13 mouse cellular contexts compared by ENCODE assay signal in the genomic region with DNA sequence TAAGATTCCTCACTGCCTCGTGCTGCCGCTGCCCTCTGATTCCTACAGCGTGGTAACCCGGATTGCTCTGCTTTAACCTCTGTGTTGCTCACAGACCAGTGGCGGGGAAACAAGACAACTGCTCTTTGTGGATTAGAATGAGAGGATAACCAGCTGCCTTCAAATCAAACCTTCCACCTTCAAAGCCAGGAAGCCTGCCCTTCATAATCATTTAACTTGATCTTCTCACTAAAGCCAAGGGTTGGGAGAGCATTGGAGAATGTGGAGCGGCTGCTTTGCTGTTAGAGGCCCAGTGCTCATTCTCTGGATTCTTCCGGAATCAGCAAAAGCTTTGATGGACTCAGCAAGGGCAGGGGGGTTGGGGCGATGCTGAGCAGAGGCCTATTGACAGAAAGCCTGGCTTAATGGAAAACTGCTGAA. TPM values are rescaled to one million over a fixed set of nuclear protein-coding genes. Genes with fewer than 3 reads are reported as not detected.
A peak's percentile ranks its signal among the peaks of the same experiment; 100 is the strongest.
DNase-seq lines count a peak whose midpoint lies in the region; TF ChIP-seq lines count a peak whose summit lies in the region.
"Had no signal": no experiment of that assay in that cellular context is flagged by ENCODE, and none has a peak within 500 bp of the region (broad histone marks: within the 10 kb centered on the region; RNA-seq: fewer than 3 reads in every experiment).

No protein-coding gene starts in this region.

- no peak for TF ChIP-seq EP300 in heart, adult 2 months (IDR thresholded peaks at IDR 0.05; ENCODE audit: insufficient read depth, low read depth, low read length)

- H3K9me3 ChIP-seq in heart, embryonic 10.5 days = no peaks in the 10 kb centered on the region

- DNase-seq in heart, embryonic 10.5 days (ENCODE audit: low spot score) = no peak
- no peak for DNase-seq in heart, adult 2 months
- peak; percentile 88 for DNase-seq in Muller cell, postnatal 12 days (ENCODE audit: inconsistent ontology term)
- DNase-seq in kidney, adult 2 months = peak; percentile 65
- DNase-seq in lung, postnatal 10 days = peak; percentile 77
- DNase-seq in cerebellum, postnatal 14 days = no peak
- DNase-seq in frontal cortex, adult 2 months (ENCODE audit: extremely low spot score in 1 of 2, low spot score in 1 of 2) = no peak
- DNase-seq in right cerebral cortex, postnatal 4 days = no peak
- DNase-seq: B cell, adult 2 months; cerebellum, adult 9-10 months had no signal

- no peaks in the 10 kb centered on the region for H3K36me3 ChIP-seq in heart, embryonic 10.5 days
- H3K36me3 ChIP-seq in heart, adult 2 months (ENCODE audit: control insufficient read depth, insufficient read depth, low read length) = no peaks in the 10 kb centered on the region
- no peaks in the 10 kb centered on the region for H3K36me3 ChIP-seq in kidney, adult 2 months (ENCODE audit: control insufficient read depth, insufficient read depth, low read length)

- peaks cover 34% of the 10 kb centered on the region for H3K4me1 ChIP-seq in heart, embryonic 10.5 days
- H3K4me1 ChIP-seq in heart, adult 2 months (ENCODE audit: control insufficient read depth, insufficient read depth, low read length) = no peaks in the 10 kb centered on the region
- peaks cover 13% of the 10 kb centered on the region for H3K4me1 ChIP-seq in kidney, adult 2 months (ENCODE audit: control insufficient read depth, insufficient read depth, low read length)

- WGBS in heart, embryonic 10.5 days = 10% methylated on average over 8 of the region's 8 CpGs
- 44% methylated on average over 8 of the region's 8 CpGs for WGBS in heart, adult 2 months
- 32% methylated on average over 8 of the region's 8 CpGs for WGBS in kidney, adult 2 months

- no peaks in the 10 kb centered on the region for H3K79me2 ChIP-seq in heart, adult 2 months (replicated peaks; ENCODE audit: control insufficient read depth, insufficient read depth, low read length)

- intact Hi-C loops in heart, adult 2 months (cut with DNase I) = no loop called here

- H3K9ac ChIP-seq in heart, adult 2 months (ENCODE audit: low read depth, low read length) = no peak overlapping the region

- TF ChIP-seq POLR2A in heart, adult 2 months (IDR thresholded peaks at IDR 0.05; ENCODE audit: insufficient read depth, low read depth, low read length) = no peak
- TF ChIP-seq POLR2A in kidney, adult 2 months (IDR thresholded peaks at IDR 0.05; ENCODE audit: low read depth, low read length) = no peak

- no peak overlapping the region for H3K4me3 ChIP-seq in heart, embryonic 10.5 days
- H3K4me3 ChIP-seq in heart, adult 2 months = no peak overlapping the region
- no peak overlapping the region for H3K4me3 ChIP-seq in kidney, adult 2 months (ENCODE audit: insufficient read depth, low read depth, low read length)
- H3K4me3 ChIP-seq: myocyte had no signal

- TF ChIP-seq CTCF in heart, adult 2 months (IDR thresholded peaks at IDR 0.05) = no peak
- TF ChIP-seq CTCF in kidney, adult 2 months (conservative IDR thresholded peaks at IDR 0.05; ENCODE audit: insufficient read depth, insufficient read length, low read depth, low read length) = no peak

- H3K27ac ChIP-seq in heart, embryonic 10.5 days = peak overlapping the region; percentile 86
- H3K27ac ChIP-seq in heart, adult 2 months = no peak overlapping the region
- peak overlapping the region; percentile 13; the same call in 1 of the 2 replicates for H3K27ac ChIP-seq in kidney, adult 2 months (ENCODE audit: insufficient read depth, low read depth, low read length)

- H3K27me3 ChIP-seq in heart, embryonic 10.5 days (ENCODE audit: insufficient read depth, poor library complexity, severe bottlenecking) = no peaks in the 10 kb centered on the region
- H3K27me3 ChIP-seq in heart, adult 2 months (ENCODE audit: control insufficient read depth, insufficient read depth, low read length) = no peaks in the 10 kb centered on the region
- H3K27me3 ChIP-seq in kidney, adult 2 months (replicated peaks; ENCODE audit: control insufficient read depth, insufficient read depth, low read length) = no peaks in the 10 kb centered on the region

RNA-seq across cellular contexts. Expression of gene Ascc2, which starts 7.7 kb away (rescaled TPM):
- 32.2 and 36.1 TPM in 2 replicates for polyA plus RNA-seq in heart, embryonic 10.5 days (2016; fragmentation: Nextera tagmentation; extraction: Ambion mirVana)
- 10 to 100 TPM; 14.1 to 14.5 TPM for total RNA-seq in heart, adult 2 months (2021)
- polyA plus RNA-seq in heart, adult 2 months (2012; rRNA removed) = 9.7 and 12.6 TPM in 2 replicates
- 17.7 and 18.0 TPM in 2 replicates for polyA plus RNA-seq in kidney, adult 2 months (2012; rRNA removed)
- 21.4 and 22.5 TPM in 2 replicates for polyA plus RNA-seq in frontal cortex, adult 2 months (2012; rRNA removed)

RNA-seq across cellular contexts. Expression of gene Gm11032, which starts 10.0 kb away (rescaled TPM):
- not detected in 2 replicates for polyA plus RNA-seq in heart, embryonic 10.5 days (2016; fragmentation: Nextera tagmentation; extraction: Ambion mirVana)
- not detected for total RNA-seq in heart, adult 2 months (2021)
- not detected in 2 replicates for polyA plus RNA-seq in heart, adult 2 months (2012; rRNA removed)
- not detected in 2 replicates for polyA plus RNA-seq in kidney, adult 2 months (2012; rRNA removed)
- polyA plus RNA-seq in frontal cortex, adult 2 months (2012; rRNA removed) = not detected in 2 replicates
- total RNA-seq: gastrocnemius, adult 18-20 months; left cerebral cortex, adult 18-20 months had no signal
- polyA plus RNA-seq: myocyte had no signal

RNA-seq across cellular contexts. Expression of gene Mtmr3, which starts 35.2 kb away (rescaled TPM):
- 23.7 and 28.0 TPM in 2 replicates for polyA plus RNA-seq in heart, embryonic 10.5 days (2016; fragmentation: Nextera tagmentation; extraction: Ambion mirVana)
- 10 to 100 TPM; 43.9 to 50.8 TPM for total RNA-seq in heart, adult 2 months (2021)
- 24.4 and 37.5 TPM in 2 replicates for polyA plus RNA-seq in heart, adult 2 months (2012; rRNA removed)
- 30.4 and 31.8 TPM in 2 replicates for polyA plus RNA-seq in kidney, adult 2 months (2012; rRNA removed)
- 38.8 and 45.1 TPM in 2 replicates for polyA plus RNA-seq in frontal cortex, adult 2 months (2012; rRNA removed)

Comparison
In these comparisons a context has a peak if more than half of its experiments do, and no peak if none do; other contexts are left out.
1. DNase-seq: peak in Muller cell, postnatal 12 days (single experiment), kidney, adult 2 months (single experiment) and lung, postnatal 10 days (single experiment); none in heart, embryonic 10.5 days (single experiment), heart, adult 2 months (0 of 2), cerebellum, postnatal 14 days (0 of 2), frontal cortex, adult 2 months (0 of 2) and right cerebral cortex, postnatal 4 days (single experiment).